Mouse (Mus musculus) layer of hippocampus, postnatal 10 days (tissue): ENCODE measurements around the gene Best2. TPM values are rescaled to one million over a fixed set of nuclear protein-coding genes. Genes with fewer than 3 reads are reported as not detected.

Experiments
- DNase-seq, 2 experiments: peaks; one replicate each; pipeline ENCODE4 v3.0.0; 2021; ENCODE audit warnings: low spot score in 2 of 2
- microRNA-seq, 2 experiments: library from miRNA; unstranded; fragments of <30 nt; microRNA quantifications; one replicate each; pipeline ENCODE4 v1.2.0; 2021
- total RNA-seq, 2 experiments: library from RNA; stranded (reverse); gene quantifications; 2 replicates each; pipeline ENCODE4 v1.2.3; 2021

Best2 gene
- total RNA-seq, 2 experiments from 2014 or later: not detected

GRCm38 (mm10) chr8:84968650-84969049, 45.7 kb downstream of the Best2 start:
- no peak for DNase-seq

GRCm38 (mm10) chr8:84967532-84968304, 46.6 kb downstream of the Best2 start:
- no peak for DNase-seq

- peak in 1 of 2 experiments; percentile 12 for DNase-seq
These were observed 47.7 kb downstream of the Best2 start for GRCm38 (mm10) chr8:84966603-84967002.

- peak; percentile 88 to 90 for DNase-seq
These were observed 48.5 kb downstream of the Best2 start for GRCm38 (mm10) chr8:84965731-84966291.

GRCm38 (mm10) chr8:84963952-84964351, 50.4 kb downstream of the Best2 start:
- no peak for DNase-seq

GRCm38 (mm10) chr8:84959811-84960210, 54.5 kb downstream of the Best2 start:
- DNase-seq: no peak

Small RNA genes within 50 kb of the gene (microRNA-seq; reads per million reads assigned to microRNA genes)
- 7.1 to 11.6 reads per million in 2 experiments for gene Mir7070

Other genes starting within 250 kb of the Best2 start
- 100 to 1,000 TPM; 607 to 678 TPM for gene Nfix, start 214.2 kb downstream of the Best2 start, total RNA-seq
- 1 to 10 TPM; 6.7 to 7.4 TPM for gene Dand5, start 191.7 kb downstream of the Best2 start, total RNA-seq
- 10 to 100 TPM; 18.6 to 19.8 TPM for gene Gadd45gip1, start 183.0 kb downstream of the Best2 start, total RNA-seq
- gene Rad23a, start 173.9 kb downstream of the Best2 start, total RNA-seq: 10 to 100 TPM; 55.5 to 64.9 TPM
- gene Calr, start 167.6 kb downstream of the Best2 start, total RNA-seq: 100 to 1,000 TPM; 444 to 464 TPM
- gene Farsa, start 157.5 kb downstream of the Best2 start, total RNA-seq: 10 to 100 TPM; 63.2 to 65.0 TPM
- gene Syce2, start 142.4 kb downstream of the Best2 start, total RNA-seq: 10 to 100 TPM; 33.5 to 39.1 TPM
- gene Gcdh, start 120.6 kb downstream of the Best2 start, total RNA-seq: 10 to 100 TPM; 31.5 to 33.0 TPM
- not detected for gene Klf1, start 112.6 kb downstream of the Best2 start, total RNA-seq
- gene Dnase2a, start 106.0 kb downstream of the Best2 start, total RNA-seq: 1 to 10 TPM; 4.2 to 5.2 TPM
- 100 to 1,000 TPM; 162 to 169 TPM for gene Mast1, start 77.2 kb downstream of the Best2 start, total RNA-seq
- 1 to 10 TPM; 3.1 to 3.6 TPM for gene Rtbdn, start 67.5 kb downstream of the Best2 start, total RNA-seq
- not detected for gene Gm49661, start 45.1 kb downstream of the Best2 start, total RNA-seq
- 100 to 1,000 TPM; 492 to 505 TPM for gene Prdx2, start 44.9 kb downstream of the Best2 start, total RNA-seq
- 10 to 100 TPM; 36.8 to 44.3 TPM for gene Rnaseh2a, start 44.8 kb downstream of the Best2 start, total RNA-seq
- gene Junb, start 35.8 kb downstream of the Best2 start, total RNA-seq: 10 to 100 TPM; 33.7 to 34.2 TPM
- 10 to 100 TPM; 14.5 to 15.1 TPM for gene Hook2, start 23.9 kb downstream of the Best2 start, total RNA-seq
- 100 to 1,000 TPM; 110 to 119 TPM for gene Asna1, start 10.8 kb upstream of the Best2 start, total RNA-seq
- 100 to 1,000 TPM; 151 to 155 TPM for gene Trir, start 12.3 kb upstream of the Best2 start, total RNA-seq
- gene Tnpo2, start 22.4 kb upstream of the Best2 start, total RNA-seq: 100 to 1,000 TPM; 125 to 160 TPM
- gene Fbxw9, start 45.5 kb upstream of the Best2 start, total RNA-seq: 10 to 100 TPM; 55.4 to 64.6 TPM
- gene Gm5741, start 53.5 kb upstream of the Best2 start, total RNA-seq: not detected
- 10 to 100 TPM; 59.9 to 72.1 TPM for gene Dhps, start 57.2 kb upstream of the Best2 start, total RNA-seq
- 10 to 100 TPM; 60.8 to 61.8 TPM for gene Wdr83os, start 66.2 kb upstream of the Best2 start, total RNA-seq
- 10 to 100 TPM; 26.5 to 30.8 TPM for gene Wdr83, start 66.8 kb upstream of the Best2 start, total RNA-seq
- gene Man2b1, start 68.7 kb upstream of the Best2 start, total RNA-seq: 10 to 100 TPM; 32.7 to 40.1 TPM
- gene Zfp791, start 108.6 kb upstream of the Best2 start, total RNA-seq: 1 to 10 TPM; 5.1 to 5.3 TPM
- not detected for gene Cks1brt, start 137.4 kb upstream of the Best2 start, total RNA-seq
- gene Olfr371, start 211.5 kb upstream of the Best2 start, total RNA-seq: not detected